Mouse (Mus musculus) lung, embryonic 15.5 days (tissue): Measurements from ENCODE around the gene Atp4b. TPM values are rescaled to one million over a fixed set of nuclear protein-coding genes. Genes with fewer than 3 reads are reported as not detected.

Source experiments
- ATAC-seq: fragments of 200-750 bp; cut with Nextera tagmentation; 2 replicates; pipeline ENCODE4 v1.8.0; 2017; ENCODE audit warnings: moderate number of reproducible peaks, borderline replicate concordance; ENCODE audit not compliant: low FRiP score, low TSS enrichment; ENCODE audit errors: extremely low read depth
- H3K27ac ChIP-seq: fragments of 300-500 bp; sonication (generic); 2 replicates; pipeline ENCODE4 v1.5.1; 2015; ENCODE audit warnings: moderate library complexity, mild to moderate bottlenecking, inconsistent platforms
- H3K27me3 ChIP-seq: fragments of 300-500 bp; sonication (generic); 2 replicates; pipeline ENCODE4 v1.6.1; 2015; ENCODE audit warnings: inconsistent platforms
- H3K36me3 ChIP-seq: fragments of 300-500 bp; sonication (generic); 2 replicates; pipeline ENCODE4 v1.6.1; 2015; ENCODE audit warnings: inconsistent platforms
- H3K4me1 ChIP-seq: fragments of 300-500 bp; sonication (generic); 2 replicates; pipeline ENCODE4 v1.6.1; 2015; ENCODE audit warnings: inconsistent platforms
- H3K4me2 ChIP-seq: fragments of 300-500 bp; sonication (generic); 2 replicates; pipeline ENCODE4 v1.6.1; 2015; ENCODE audit warnings: inconsistent platforms, mild to moderate bottlenecking, moderate library complexity
- H3K4me3 ChIP-seq: fragments of 300-500 bp; sonication (generic); 2 replicates; pipeline ENCODE4 v1.5.1; 2015; ENCODE audit warnings: mild to moderate bottlenecking, inconsistent platforms
- H3K9ac ChIP-seq: fragments of 300-500 bp; sonication (generic); 2 replicates; pipeline ENCODE4 v1.6.1; 2015; ENCODE audit warnings: inconsistent platforms
- H3K9me3 ChIP-seq: fragments of 300-500 bp; sonication (generic); 2 replicates; pipeline ENCODE4 v1.6.1; 2016; ENCODE audit warnings: inconsistent platforms
- WGBS: fragments of 180-500 bp; shearing (Covaris S2); methylation state at CpG from one replicate; pipeline ENCODE4 v1.1.7; 2015; 5-methylcytosine and 5-hydroxymethylcytosine counted together
- polyA plus RNA-seq: library from polyadenylated mRNA; unstranded; fragments of >200 nt; fragmentation: Nextera tagmentation; extraction: Ambion mirVana; gene quantifications from 2 replicates; pipeline ENCODE4 v1.2.1, GENCODE M21; 2015

Atp4b gene
- polyA plus RNA-seq, 1 experiment from 2014 or later = not detected

DNA sequence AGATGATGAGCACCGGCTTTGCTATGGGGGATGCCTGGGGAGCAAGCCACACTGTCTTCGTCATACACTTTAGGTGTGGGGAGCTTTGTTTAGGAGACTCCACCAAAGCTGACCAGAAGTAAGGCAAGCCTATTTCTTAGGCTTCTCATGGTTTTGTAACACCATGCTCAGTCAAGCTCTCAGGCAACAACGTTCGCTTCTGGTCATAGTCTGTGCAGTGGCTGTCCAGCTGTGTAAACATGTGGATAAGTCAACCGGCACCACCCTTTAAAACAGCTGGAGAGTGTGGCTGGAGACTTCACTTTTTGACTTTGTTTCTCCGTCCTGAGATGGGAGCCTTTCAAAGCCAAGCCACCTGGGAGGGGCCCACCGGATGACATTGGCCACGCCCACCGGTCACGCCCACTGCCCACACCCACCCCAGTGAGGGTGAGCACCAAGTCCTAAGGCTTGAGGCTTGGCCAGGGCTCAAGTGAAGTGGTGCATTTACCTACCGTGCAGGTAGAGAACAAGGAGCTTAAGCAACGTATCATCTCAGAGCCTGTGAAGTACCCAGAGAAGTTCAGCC lies 17.3 kb upstream of the Atp4b start:
- WGBS = 38% methylated on average over 12 of the region's 12 CpGs
- no peaks in the 10 kb centered on the region for H3K4me1 ChIP-seq
- no peaks in the 10 kb centered on the region for H3K36me3 ChIP-seq
- H3K9me3 ChIP-seq = no peaks in the 10 kb centered on the region
- H3K4me3 ChIP-seq = no peak overlapping the region
- ATAC-seq = no peak
- no peak overlapping the region for H3K27ac ChIP-seq
- no peak overlapping the region for H3K9ac ChIP-seq
- H3K4me2 ChIP-seq = no peak overlapping the region
- H3K27me3 ChIP-seq = no peaks in the 10 kb centered on the region

DNA sequence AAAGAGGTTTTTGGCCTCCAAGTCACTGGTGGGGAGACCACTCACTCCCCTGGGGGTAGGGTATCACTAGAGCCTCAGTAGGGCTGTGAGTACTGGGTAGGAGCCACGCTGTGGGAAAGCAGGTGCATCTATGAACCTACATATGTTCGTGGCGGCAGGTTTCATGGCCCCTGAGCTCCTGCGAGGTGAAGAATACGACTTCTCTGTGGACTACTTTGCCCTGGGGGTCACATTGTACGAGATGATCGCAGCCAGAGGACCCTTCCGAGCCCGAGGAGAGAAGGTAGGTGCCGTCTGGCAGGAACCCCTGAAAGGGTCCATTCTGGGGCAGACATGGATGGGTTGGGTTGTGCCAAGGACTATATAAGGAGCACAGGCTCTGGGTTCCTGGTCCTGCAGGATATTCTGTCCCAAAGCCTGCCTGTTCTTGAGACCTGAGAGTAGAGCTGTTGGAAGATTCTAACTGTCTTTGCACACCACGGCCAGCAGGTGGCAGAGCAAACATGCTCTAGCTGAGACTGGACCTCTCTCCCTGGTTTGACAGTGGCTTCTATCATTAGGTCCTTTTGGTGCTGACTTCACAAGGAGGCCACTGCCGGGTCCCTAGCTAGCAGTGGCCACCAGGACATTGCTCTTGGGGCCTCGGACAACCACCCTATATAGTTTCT lies 16.4 kb upstream of the Atp4b start:
- Histone ChIP-seq H3K4me3 (no peak overlapping the region), H3K4me2 (no peak overlapping the region), H3K36me3 (no peaks in the 10 kb centered on the region), H3K4me1 (no peaks in the 10 kb centered on the region), H3K27me3 (no peaks in the 10 kb centered on the region), H3K9ac (no peak overlapping the region), H3K9me3 (no peaks in the 10 kb centered on the region), H3K27ac (no peak overlapping the region)
- 58% methylated on average over 13 of the region's 13 CpGs for WGBS
- no peak for ATAC-seq

DNA sequence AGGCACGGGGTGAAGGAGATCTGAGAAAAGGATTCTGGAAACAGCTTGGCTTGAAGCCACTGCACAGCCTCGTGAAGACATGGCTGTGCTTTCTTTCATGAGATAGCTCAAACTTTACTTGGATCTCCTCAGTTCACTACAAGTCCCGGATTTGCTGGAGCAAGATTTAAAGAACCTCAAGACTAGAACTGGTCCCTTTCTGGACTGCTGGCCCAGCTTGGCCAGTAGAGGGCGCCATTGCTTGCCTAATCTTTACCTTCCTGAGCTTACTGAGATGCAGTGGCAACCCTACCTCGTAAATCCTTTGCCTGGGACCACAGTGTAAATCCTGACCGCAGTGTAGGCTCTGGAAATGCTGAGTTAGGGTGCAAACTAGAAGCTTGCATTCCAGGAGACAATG lies 15.0 kb upstream of the Atp4b start:
- Histone ChIP-seq H3K4me3 (no peak overlapping the region), H3K9me3 (no peaks in the 10 kb centered on the region), H3K36me3 (no peaks in the 10 kb centered on the region), H3K4me1 (no peaks in the 10 kb centered on the region), H3K4me2 (no peak overlapping the region), H3K27ac (no peak overlapping the region), H3K27me3 (no peaks in the 10 kb centered on the region), H3K9ac (no peak overlapping the region)
- whole genome bisulfite sequencing = 33% methylated on average over 6 of the region's 6 CpGs
- no peak for ATAC-seq

DNA sequence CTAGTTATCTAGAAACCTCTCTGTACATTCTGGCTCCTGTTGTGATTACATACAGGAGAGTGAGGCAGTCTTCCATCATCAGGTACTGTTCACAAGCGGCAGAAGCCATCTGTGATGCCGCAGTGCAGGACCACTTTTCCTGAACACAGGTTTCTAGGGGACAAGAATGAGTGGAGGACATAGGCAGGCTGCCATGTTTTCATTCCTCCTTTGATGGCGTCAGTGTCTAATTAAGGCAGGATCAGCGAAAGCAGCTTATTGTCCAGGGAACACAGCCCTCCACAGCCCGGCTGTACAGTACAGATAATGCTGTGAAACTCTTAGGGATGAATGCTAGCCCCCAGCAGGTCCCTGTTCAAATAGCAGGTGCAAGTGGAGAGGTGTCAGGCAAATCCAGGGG lies 9.4 kb upstream of the Atp4b start:
- no peaks in the 10 kb centered on the region for H3K36me3 ChIP-seq
- H3K4me3 ChIP-seq = no peak overlapping the region
- ATAC-seq = no peak
- H3K27me3 ChIP-seq = no peaks in the 10 kb centered on the region
- H3K9me3 ChIP-seq = no peaks in the 10 kb centered on the region
- WGBS = 83% methylated on average over 5 of the region's 5 CpGs
- no peak overlapping the region for H3K9ac ChIP-seq
- H3K4me1 ChIP-seq = no peaks in the 10 kb centered on the region
- no peak overlapping the region for H3K27ac ChIP-seq
- no peak overlapping the region for H3K4me2 ChIP-seq

DNA sequence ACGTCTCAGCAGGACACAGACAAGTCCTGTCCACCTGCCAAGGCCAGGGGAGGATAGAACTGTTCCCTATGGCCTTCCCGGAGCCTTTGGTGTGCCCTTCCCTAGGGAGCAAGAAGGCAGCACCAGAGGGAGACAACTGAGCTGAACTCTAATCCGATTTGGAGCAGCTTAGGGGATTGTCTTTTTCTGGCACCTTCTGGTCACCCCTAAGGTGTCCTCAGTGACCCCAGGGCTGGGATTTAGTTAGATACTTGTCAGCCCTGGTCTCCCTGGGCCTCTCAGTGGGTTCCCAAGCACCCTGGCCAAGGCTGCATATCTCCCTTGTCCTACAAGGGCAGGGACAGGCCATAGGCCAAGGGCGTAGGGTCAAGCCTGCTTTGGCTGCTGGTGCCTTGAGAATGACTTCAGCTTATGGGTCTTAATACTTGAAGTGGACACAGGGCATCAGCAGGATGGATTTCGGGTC lies 8.1 kb upstream of the Atp4b start, which contains the start of gene Grk1:
TSS of gene Grk1 (plus strand) at position 416 of the 466 bp plus-strand sequence.
- Histone ChIP-seq H3K9ac (no peak within 1 kb of the TSS), H3K4me1 (no peaks in the 10 kb centered on the region), H3K4me3 (no peak within 1 kb of the TSS), H3K9me3 (no peaks in the 10 kb centered on the region), H3K27me3 (no peaks in the 10 kb centered on the region), H3K4me2 (no peak within 1 kb of the TSS), H3K27ac (no peak within 1 kb of the TSS), H3K36me3 (no peaks in the 10 kb centered on the region)
- WGBS = 76% methylated on average over 5 of the region's 5 CpGs
- ATAC-seq = no peak

DNA sequence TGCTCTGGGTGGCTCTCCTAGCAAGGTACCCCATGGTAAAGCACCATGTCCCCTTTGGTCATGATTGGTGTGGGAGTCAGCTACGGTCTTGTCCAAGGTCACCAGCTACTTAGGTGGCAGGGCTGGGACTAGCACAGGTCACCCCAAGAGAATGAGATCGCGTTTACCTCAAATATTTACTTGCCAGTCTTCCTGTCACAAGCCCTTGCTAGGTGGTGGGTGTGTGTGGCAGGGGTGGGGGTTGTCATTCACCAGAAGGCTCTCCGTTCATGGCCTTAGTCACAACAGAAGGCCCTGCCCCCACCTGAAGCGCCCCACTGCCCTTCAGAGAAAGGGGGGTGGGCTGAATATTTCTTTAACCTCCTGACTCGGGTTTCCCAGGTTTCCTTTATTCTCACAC lies 6.9 kb upstream of the Atp4b start:
- Histone ChIP-seq H3K4me1 (no peaks in the 10 kb centered on the region), H3K36me3 (no peaks in the 10 kb centered on the region), H3K9ac (no peak overlapping the region), H3K4me2 (no peak overlapping the region), H3K9me3 (no peaks in the 10 kb centered on the region), H3K27me3 (no peaks in the 10 kb centered on the region), H3K4me3 (no peak overlapping the region), H3K27ac (no peak overlapping the region)
- no peak for ATAC-seq
- 38% methylated on average over 6 of the region's 6 CpGs for WGBS

DNA sequence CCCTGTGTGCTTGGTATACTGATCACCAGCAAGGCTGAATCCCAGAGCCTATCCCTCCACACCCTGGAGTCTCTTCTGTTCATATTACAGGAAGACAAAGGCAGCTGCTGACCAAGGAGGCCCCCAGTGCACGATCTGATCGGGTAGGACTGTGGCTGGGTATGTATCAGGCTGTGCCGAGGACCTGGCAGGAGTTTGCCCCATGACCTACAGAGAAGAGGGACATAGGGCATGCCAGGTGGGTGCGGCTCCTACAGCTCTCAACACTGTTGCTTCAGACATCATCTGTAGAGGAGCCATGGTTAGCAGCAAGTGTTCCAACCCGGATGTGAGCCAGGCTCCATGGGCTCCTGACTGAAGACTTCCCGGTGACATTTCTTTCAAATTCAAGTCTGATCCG lies 2.8 kb downstream of the Atp4b start:
- 87% methylated on average over 7 of the region's 7 CpGs for WGBS
- Histone ChIP-seq H3K9ac (no peak overlapping the region), H3K9me3 (no peaks in the 10 kb centered on the region), H3K36me3 (no peaks in the 10 kb centered on the region), H3K27ac (no peak overlapping the region), H3K4me3 (no peak overlapping the region), H3K27me3 (no peaks in the 10 kb centered on the region), H3K4me2 (no peak overlapping the region), H3K4me1 (no peaks in the 10 kb centered on the region)
- ATAC-seq = no peak

DNA sequence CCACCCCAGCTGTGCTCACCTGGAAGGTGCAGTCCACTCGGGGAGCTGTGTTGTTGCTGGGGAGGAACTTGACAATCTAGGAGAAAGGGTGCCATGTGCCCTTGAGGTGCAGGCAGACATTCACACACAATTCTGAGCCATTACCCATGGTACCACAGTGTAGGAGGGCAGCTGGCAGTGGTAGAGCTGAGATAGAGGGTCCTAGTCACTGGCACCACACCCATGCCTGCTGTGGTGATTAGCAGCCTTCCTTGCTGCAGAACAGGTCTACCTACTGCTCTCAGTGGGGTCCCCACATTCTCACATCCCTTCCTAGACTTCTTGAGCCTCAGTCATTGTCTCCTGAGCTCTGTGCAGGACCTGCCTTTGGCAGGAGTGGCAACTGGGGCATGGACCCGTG lies 7.9 kb downstream of the Atp4b start:
- H3K9me3 ChIP-seq = no peaks in the 10 kb centered on the region
- no peak for ATAC-seq

DNA sequence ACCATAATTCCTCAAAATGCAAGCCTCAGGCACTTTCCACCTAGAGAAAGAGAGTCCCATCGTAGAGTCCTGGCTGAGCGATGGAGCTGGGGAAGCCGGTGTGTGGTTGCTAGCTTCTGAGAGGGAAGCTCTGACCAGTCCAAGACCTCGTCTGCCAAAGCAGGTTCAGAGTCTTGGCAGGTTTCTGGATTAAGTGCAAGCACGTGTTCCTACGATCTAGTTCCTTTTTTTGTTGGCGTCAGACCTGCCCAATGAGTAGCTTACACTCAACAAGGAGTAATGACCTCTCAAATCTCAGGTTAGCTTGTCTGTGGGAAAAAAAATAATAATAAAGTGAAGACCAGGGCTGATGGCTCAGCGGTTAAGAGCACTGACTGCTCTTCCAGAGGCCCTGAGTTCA lies 8.9 kb downstream of the Atp4b start:
- no peak overlapping the region for H3K27ac ChIP-seq
- no peak overlapping the region for H3K9ac ChIP-seq
- no peaks in the 10 kb centered on the region for H3K36me3 ChIP-seq
- no peaks in the 10 kb centered on the region for H3K27me3 ChIP-seq
- 74% methylated on average over 8 of the region's 8 CpGs for WGBS
- H3K4me3 ChIP-seq = no peak overlapping the region
- no peaks in the 10 kb centered on the region for H3K4me1 ChIP-seq
- H3K4me2 ChIP-seq = no peak overlapping the region
- no peak for ATAC-seq
- no peaks in the 10 kb centered on the region for H3K9me3 ChIP-seq

More for the DNA sequence above, 7.9 kb downstream of the Atp4b start:
- H3K4me3 ChIP-seq = no peak overlapping the region
- H3K36me3 ChIP-seq = no peaks in the 10 kb centered on the region
- H3K9ac ChIP-seq = no peak overlapping the region
- H3K4me1 ChIP-seq = no peaks in the 10 kb centered on the region
- no peak overlapping the region for H3K4me2 ChIP-seq
- 87% methylated on average over 2 of the region's 2 CpGs for WGBS
- no peak overlapping the region for H3K27ac ChIP-seq
- H3K27me3 ChIP-seq = no peaks in the 10 kb centered on the region

DNA sequence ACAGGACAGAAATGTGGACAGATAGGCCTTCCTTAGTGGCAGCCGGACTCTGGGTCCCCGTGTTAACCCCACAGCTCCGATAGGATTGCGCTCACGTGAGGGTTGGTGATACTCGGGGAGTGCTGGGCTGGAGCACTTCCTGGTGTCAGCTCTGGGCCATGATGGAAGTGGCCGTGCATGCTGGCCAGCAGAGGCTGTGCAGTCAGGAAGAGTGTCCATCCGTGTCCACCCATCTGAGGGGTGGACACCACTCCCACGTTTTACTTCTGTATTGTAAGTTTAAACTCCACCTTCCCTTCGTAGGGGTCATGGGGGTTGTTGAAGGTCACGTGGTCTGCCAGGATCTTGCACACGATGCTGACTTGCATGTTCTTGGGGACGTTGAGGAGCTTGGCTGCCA lies 10.3 kb downstream of the Atp4b start:
- WGBS = 66% methylated on average over 13 of the region's 13 CpGs
- H3K27me3 ChIP-seq = no peaks in the 10 kb centered on the region

DNA sequence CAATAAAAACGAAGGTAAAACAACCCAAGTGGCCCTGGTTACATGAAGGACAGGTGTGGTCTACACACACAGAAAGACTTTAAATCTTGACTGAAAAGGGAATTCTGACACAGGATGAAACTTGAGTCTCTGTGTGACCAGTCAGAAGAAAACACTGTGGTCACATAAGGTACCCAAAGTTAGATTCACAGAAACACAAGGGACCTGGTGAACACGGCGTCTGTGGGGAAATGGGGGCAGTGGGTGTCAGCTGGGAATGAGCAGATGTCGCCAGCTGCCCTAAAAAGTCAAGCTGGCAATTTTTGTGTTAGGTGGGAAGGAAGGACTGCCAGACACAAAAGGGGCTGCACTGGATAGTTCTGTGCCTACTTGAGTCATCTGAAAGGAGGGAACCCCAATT lies 13.6 kb downstream of the Atp4b start:
- 79% methylated on average over 4 of the region's 4 CpGs for WGBS
- ATAC-seq = no peak
- H3K4me1 ChIP-seq = no peaks in the 10 kb centered on the region
- H3K27me3 ChIP-seq = no peaks in the 10 kb centered on the region
- no peak overlapping the region for H3K9ac ChIP-seq
- no peak overlapping the region for H3K4me3 ChIP-seq
- no peak overlapping the region for H3K27ac ChIP-seq
- peaks cover 23% of the 10 kb centered on the region for H3K36me3 ChIP-seq
- no peaks in the 10 kb centered on the region for H3K9me3 ChIP-seq
- no peak overlapping the region for H3K4me2 ChIP-seq

More for the DNA sequence above, 10.3 kb downstream of the Atp4b start:
- no peaks in the 10 kb centered on the region for H3K4me1 ChIP-seq
- no peak overlapping the region for H3K4me2 ChIP-seq
- no peak overlapping the region for H3K27ac ChIP-seq
- 0 out of 2 replicates have a peak, but pooled peaks cover 2% of the 10 kb centered on the region for H3K36me3 ChIP-seq
- H3K4me3 ChIP-seq = no peak overlapping the region
- H3K9me3 ChIP-seq = no peaks in the 10 kb centered on the region
- no peak overlapping the region for H3K9ac ChIP-seq
- no peak for ATAC-seq

DNA sequence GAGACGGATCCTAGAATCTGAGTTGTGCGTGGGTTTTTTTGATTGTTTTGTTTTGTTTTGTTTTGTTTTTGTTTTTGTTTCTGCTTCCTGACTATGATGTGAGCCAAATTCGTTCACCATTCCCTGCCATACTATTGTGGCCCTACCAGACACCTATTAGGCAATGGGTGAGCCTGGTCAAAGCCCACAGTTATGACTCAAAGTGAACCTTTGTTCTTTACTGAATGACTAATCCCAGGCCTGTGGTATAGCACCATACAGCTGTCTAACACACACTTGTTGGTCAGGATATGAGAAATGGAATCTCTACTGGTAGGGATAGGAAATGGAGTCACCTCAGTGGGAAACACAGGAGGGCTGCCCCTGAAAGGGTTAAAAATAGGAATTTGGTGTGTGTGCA lies 14.1 kb downstream of the Atp4b start:
- no peaks in the 10 kb centered on the region for H3K27me3 ChIP-seq
- H3K9ac ChIP-seq = no peak overlapping the region
- H3K27ac ChIP-seq = no peak overlapping the region
- H3K4me1 ChIP-seq = no peaks in the 10 kb centered on the region
- H3K4me3 ChIP-seq = no peak overlapping the region
- peaks cover 25% of the 10 kb centered on the region for H3K36me3 ChIP-seq
- no peaks in the 10 kb centered on the region for H3K9me3 ChIP-seq
- WGBS = 86% methylated on average over 3 of the region's 3 CpGs
- no peak for ATAC-seq
- H3K4me2 ChIP-seq = no peak overlapping the region
